Comparison of ENCODE assay signal across 28 mouse cellular contexts in the genomic region with DNA sequence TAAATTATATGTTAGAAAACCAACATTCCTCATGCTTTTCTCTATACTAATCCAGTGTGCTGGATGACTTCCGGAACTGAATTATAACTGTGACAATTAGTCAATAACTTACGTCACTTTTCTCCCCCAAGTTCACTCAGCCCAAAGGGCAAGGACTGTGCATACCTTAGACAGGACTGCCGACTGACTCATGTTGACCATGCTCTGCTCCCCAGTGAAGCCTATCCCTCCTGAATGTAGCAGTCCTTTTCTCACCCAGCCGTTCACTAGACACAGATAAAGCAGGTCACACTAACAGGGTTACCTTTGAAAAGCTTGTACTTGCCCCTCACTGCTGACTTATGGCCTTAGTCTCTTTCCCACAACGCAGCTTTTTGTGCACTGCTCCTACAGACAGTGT. TPM values are rescaled to one million over a fixed set of nuclear protein-coding genes. Genes with fewer than 3 reads are reported as not detected.
A peak's percentile ranks its signal among the peaks of the same experiment; 100 is the strongest.
DNase-seq lines count a peak whose midpoint lies in the region; ATAC-seq and TF ChIP-seq lines count a peak whose summit lies in the region.
"Had no signal": no experiment of that assay in that cellular context is flagged by ENCODE, and none has a peak within 500 bp of the region (broad histone marks: within the 10 kb centered on the region; RNA-seq: fewer than 3 reads in every experiment).

No protein-coding gene starts in this region.

- no peak overlapping the region for H3K4me3 ChIP-seq in liver, adult 2 months (ENCODE audit: insufficient read depth, low read depth, low read length)
- no peak overlapping the region for H3K4me3 ChIP-seq in intestine, embryonic 15.5 days (replicated peaks)
- no peak overlapping the region for H3K4me3 ChIP-seq in liver, embryonic 16.5 days (ENCODE audit: low read depth, low read length)
- H3K4me3 ChIP-seq in stomach, postnatal 0 days (ENCODE audit: low read depth, low read length), result no peak overlapping the region
- H3K4me3 ChIP-seq: embryonic facial prominence, embryonic 15.5 days; forebrain, embryonic 12.5 days; heart, embryonic 10.5 days; heart, embryonic 15.5 days; hindbrain, embryonic 13.5 days; limb, embryonic 10.5 days; limb, embryonic 15.5 days had no signal

- no peak overlapping the region for H3K9ac ChIP-seq in liver, adult 2 months (ENCODE audit: low read depth, low read length)
- H3K9ac ChIP-seq in intestine, embryonic 15.5 days, result no peak overlapping the region
- no peak overlapping the region for H3K9ac ChIP-seq in liver, embryonic 16.5 days (ENCODE audit: low read depth, low read length)
- no peak overlapping the region for H3K9ac ChIP-seq in stomach, postnatal 0 days (ENCODE audit: low read length)
- H3K9ac ChIP-seq: embryonic facial prominence, embryonic 15.5 days; forebrain, embryonic 12.5 days; heart, embryonic 15.5 days; hindbrain, embryonic 13.5 days; limb, embryonic 15.5 days; lung, embryonic 14.5 days had no signal

- no peak for TF ChIP-seq EP300 in stomach, postnatal 0 days (optimal IDR thresholded peaks at IDR 0.05)

- no peaks in the 10 kb centered on the region for H3K27me3 ChIP-seq in liver, adult 2 months (ENCODE audit: control insufficient read depth, insufficient read depth, low read length)
- no peaks in the 10 kb centered on the region for H3K27me3 ChIP-seq in intestine, embryonic 15.5 days (replicated peaks)
- no peaks in the 10 kb centered on the region for H3K27me3 ChIP-seq in liver, embryonic 16.5 days (ENCODE audit: control insufficient read depth, insufficient read depth, low read depth, low read length)
- H3K27me3 ChIP-seq in stomach, postnatal 0 days (ENCODE audit: control insufficient read depth, insufficient read depth, low read length), result no peaks in the 10 kb centered on the region
- H3K27me3 ChIP-seq: embryonic facial prominence, embryonic 15.5 days; forebrain, embryonic 12.5 days; heart, embryonic 15.5 days; hindbrain, embryonic 13.5 days; limb, embryonic 15.5 days had no signal

- H3K4me1 ChIP-seq in liver, adult 2 months (ENCODE audit: control insufficient read depth, insufficient read depth, low read length), result peaks cover 17% of the 10 kb centered on the region
- H3K4me1 ChIP-seq in intestine, embryonic 15.5 days (replicated peaks), result peaks cover 5% of the 10 kb centered on the region; the same call in 1 of the 2 replicates
- peaks cover 14% of the 10 kb centered on the region for H3K4me1 ChIP-seq in liver, embryonic 16.5 days (ENCODE audit: control insufficient read depth, low read depth, low read length)
- no peaks in the 10 kb centered on the region for H3K4me1 ChIP-seq in stomach, postnatal 0 days (replicated peaks; ENCODE audit: control insufficient read depth, insufficient read depth)
- H3K4me1 ChIP-seq: forebrain, embryonic 12.5 days; limb, embryonic 10.5 days; limb, embryonic 15.5 days had no signal

- H3K27ac ChIP-seq in liver, adult 2 months (replicated peaks; ENCODE audit: insufficient read depth, low read depth, low read length), result no peak overlapping the region
- H3K27ac ChIP-seq in intestine, embryonic 15.5 days, result no peak overlapping the region
- H3K27ac ChIP-seq in liver, embryonic 16.5 days (ENCODE audit: low read length), result 0 out of 2 replicates have a peak overlapping the region, but pooled peaks have one; percentile 24
- peak overlapping the region; percentile 36; the same call in 1 of the 2 replicates for H3K27ac ChIP-seq in stomach, postnatal 0 days (replicated peaks)
- H3K27ac ChIP-seq: embryonic facial prominence, embryonic 15.5 days; forebrain, embryonic 12.5 days; heart, embryonic 10.5 days; heart, embryonic 15.5 days; hindbrain, embryonic 13.5 days; limb, embryonic 10.5 days; limb, embryonic 15.5 days had no signal

- DNase-seq in liver, adult 2 months (ENCODE audit: extremely low read depth, low read depth, low spot score), result peak; percentile 40
- no peak for DNase-seq in liver
- peak; percentile 45 for DNase-seq in stomach, postnatal 0 days (ENCODE audit: low spot score)
- no peak for DNase-seq in layer of hippocampus, postnatal 10 days (ENCODE audit: low spot score in 2 of 2)
- no peak for DNase-seq in layer of hippocampus, adult 11-12 months (ENCODE audit: low spot score)
- DNase-seq: adrenal gland, postnatal 14 days; B cell, adult 2 months; cerebellum, adult 11-12 months; cerebellum, adult 9-11 months; gastrocnemius, postnatal 10 days; heart, postnatal 36 days; kidney, adult 2 months; kidney, postnatal 36 days; lung, embryonic 14.5 days; lung, postnatal 14 days; midbrain, embryonic 14.5 days; right cerebral cortex, postnatal 25 days; spleen, adult 18-20 months; thymus, postnatal 4 days had no signal

- TF ChIP-seq CTCF in liver, adult 2 months (IDR thresholded peaks at IDR 0.05; ENCODE audit: low read depth, low read length), result no peak
- no peak for TF ChIP-seq CTCF in stomach, postnatal 0 days (IDR thresholded peaks at IDR 0.05; ENCODE audit: low read depth)

- H3K79me2 ChIP-seq in liver, adult 2 months (ENCODE audit: control insufficient read depth, insufficient read depth, low read length), result peaks cover 34% of the 10 kb centered on the region

- H3K36me3 ChIP-seq in liver, adult 2 months (ENCODE audit: control insufficient read depth, insufficient read depth, low read length), result no peaks in the 10 kb centered on the region
- H3K36me3 ChIP-seq in intestine, embryonic 15.5 days, result no peaks in the 10 kb centered on the region
- no peaks in the 10 kb centered on the region for H3K36me3 ChIP-seq in liver, embryonic 16.5 days (ENCODE audit: control insufficient read depth, insufficient read depth)
- no peaks in the 10 kb centered on the region for H3K36me3 ChIP-seq in stomach, postnatal 0 days (ENCODE audit: control insufficient read depth, insufficient read depth, low read length)
- H3K36me3 ChIP-seq: embryonic facial prominence, embryonic 15.5 days; forebrain, embryonic 12.5 days; heart, embryonic 15.5 days; hindbrain, embryonic 13.5 days; limb, embryonic 15.5 days had no signal

- no peak overlapping the region for H3K4me2 ChIP-seq in intestine, embryonic 15.5 days (replicated peaks)
- no peak overlapping the region for H3K4me2 ChIP-seq in liver, embryonic 16.5 days (ENCODE audit: low read depth, low read length)
- no peak overlapping the region for H3K4me2 ChIP-seq in stomach, postnatal 0 days (replicated peaks; ENCODE audit: low read depth)
- H3K4me2 ChIP-seq: embryonic facial prominence, embryonic 15.5 days; forebrain, embryonic 12.5 days; heart, embryonic 15.5 days; hindbrain, embryonic 13.5 days; limb, embryonic 15.5 days; lung, embryonic 14.5 days had no signal

- peak; percentile 70; the same call in 1 of the 2 replicates for ATAC-seq in intestine, embryonic 15.5 days
- peak; percentile 62 for ATAC-seq in liver, embryonic 16.5 days (ENCODE audit: low read depth)
- peak; percentile 94 for ATAC-seq in stomach, postnatal 0 days (ENCODE audit: low FRiP score, low TSS enrichment)

- 28% methylated on average over 5 of the region's 5 CpGs for WGBS in liver, adult 2 months
- WGBS in intestine, embryonic 15.5 days, result 66% methylated on average over 5 of the region's 5 CpGs
- whole genome bisulfite sequencing in liver, embryonic 16.5 days (ENCODE audit: insufficient replicate concordance), result 61% methylated on average over 5 of the region's 5 CpGs
- WGBS in stomach, postnatal 0 days, result 50% methylated on average over 5 of the region's 5 CpGs

- TF ChIP-seq POLR2A in liver, adult 2 months (IDR thresholded peaks at IDR 0.05; ENCODE audit: extremely low read depth, insufficient read depth, low read length), result no peak

- no peaks in the 10 kb centered on the region for H3K9me3 ChIP-seq in intestine, embryonic 15.5 days
- no peaks in the 10 kb centered on the region for H3K9me3 ChIP-seq in liver, embryonic 16.5 days (replicated peaks; ENCODE audit: control insufficient read depth, low read length)
- H3K9me3 ChIP-seq in stomach, postnatal 0 days (ENCODE audit: control insufficient read depth, low read length), result no peaks in the 10 kb centered on the region
- H3K9me3 ChIP-seq: embryonic facial prominence, embryonic 15.5 days; forebrain, embryonic 12.5 days; heart, embryonic 10.5 days; heart, embryonic 15.5 days; hindbrain, embryonic 13.5 days; limb, embryonic 10.5 days; limb, embryonic 15.5 days had no signal

RNA-seq across cellular contexts. Expression of gene Pak2, which starts 20.3 kb away (rescaled TPM):
- 11.0 and 11.8 TPM in 2 replicates for total RNA-seq in liver, adult 2 months (2014; rRNA removed)
- 5.8 and 6.3 TPM in 2 replicates for polyA plus RNA-seq in liver, adult 2 months (2012; rRNA removed)
- 33.8 and 38.3 TPM in 2 replicates for polyA plus RNA-seq in intestine, embryonic 15.5 days (2015; fragmentation: Nextera tagmentation; extraction: Ambion mirVana)
- 9.7 and 10.6 TPM in 2 replicates for polyA plus RNA-seq in liver, embryonic 16.5 days (2015; fragmentation: Nextera tagmentation; extraction: Ambion mirVana)
- 22.2 and 23.6 TPM in 2 replicates for polyA plus RNA-seq in stomach, postnatal 0 days (2015; fragmentation: Nextera tagmentation; extraction: Ambion mirVana)
- 10 to 100 TPM; 34.6 to 38.0 TPM for total RNA-seq in layer of hippocampus, postnatal 10 days (2021)

RNA-seq across cellular contexts. Expression of gene Pigx, which starts 40.7 kb away (rescaled TPM):
- total RNA-seq in liver, adult 2 months (2014; rRNA removed), result 37.7 and 40.5 TPM in 2 replicates
- 17.5 and 19.0 TPM in 2 replicates for polyA plus RNA-seq in liver, adult 2 months (2012; rRNA removed)
- polyA plus RNA-seq in intestine, embryonic 15.5 days (2015; fragmentation: Nextera tagmentation; extraction: Ambion mirVana), result 107 and 109 TPM in 2 replicates
- 33.7 and 36.0 TPM in 2 replicates for polyA plus RNA-seq in liver, embryonic 16.5 days (2015; fragmentation: Nextera tagmentation; extraction: Ambion mirVana)
- polyA plus RNA-seq in stomach, postnatal 0 days (2015; fragmentation: Nextera tagmentation; extraction: Ambion mirVana), result 69.8 and 71.8 TPM in 2 replicates
- total RNA-seq in layer of hippocampus, postnatal 10 days (2021), result 10 to 100 TPM; 31.6 to 36.3 TPM

RNA-seq across cellular contexts. Expression of gene Cep19, which starts 40.8 kb away (rescaled TPM):
- 6.0 and 6.5 TPM in 2 replicates for total RNA-seq in liver, adult 2 months (2014; rRNA removed)
- 7.6 and 10.1 TPM in 2 replicates for polyA plus RNA-seq in liver, adult 2 months (2012; rRNA removed)
- polyA plus RNA-seq in intestine, embryonic 15.5 days (2015; fragmentation: Nextera tagmentation; extraction: Ambion mirVana), result 27.4 and 29.4 TPM in 2 replicates
- polyA plus RNA-seq in liver, embryonic 16.5 days (2015; fragmentation: Nextera tagmentation; extraction: Ambion mirVana), result 5.6 and 5.8 TPM in 2 replicates
- 19.0 and 19.1 TPM in 2 replicates for polyA plus RNA-seq in stomach, postnatal 0 days (2015; fragmentation: Nextera tagmentation; extraction: Ambion mirVana)
- 10 to 100 TPM; 58.9 to 62.3 TPM for total RNA-seq in layer of hippocampus, postnatal 10 days (2021)

RNA-seq across cellular contexts. Expression of gene Senp5, which starts 55.7 kb away (rescaled TPM):
- total RNA-seq in liver, adult 2 months (2014; rRNA removed), result 10.8 and 12.8 TPM in 2 replicates
- polyA plus RNA-seq in liver, adult 2 months (2012; rRNA removed), result 3.6 and 3.7 TPM in 2 replicates
- 10.6 TPM in 2 replicates for polyA plus RNA-seq in intestine, embryonic 15.5 days (2015; fragmentation: Nextera tagmentation; extraction: Ambion mirVana)
- polyA plus RNA-seq in liver, embryonic 16.5 days (2015; fragmentation: Nextera tagmentation; extraction: Ambion mirVana), result 4.9 and 5.4 TPM in 2 replicates
- polyA plus RNA-seq in stomach, postnatal 0 days (2015; fragmentation: Nextera tagmentation; extraction: Ambion mirVana), result 5.4 and 5.7 TPM in 2 replicates
- 10 to 100 TPM; 41.5 to 42.7 TPM for total RNA-seq in layer of hippocampus, postnatal 10 days (2021)

Comparison
In these comparisons a context has a peak if more than half of its experiments do, and no peak if none do; other contexts are left out.
1. DNase-seq: peak in liver, adult 2 months (single experiment) and stomach, postnatal 0 days (single experiment); none in liver (single experiment), layer of hippocampus, postnatal 10 days (0 of 2) and layer of hippocampus, adult 11-12 months (single experiment).
2. H3K27ac ChIP-seq: peak in liver, embryonic 16.5 days (single experiment) and stomach, postnatal 0 days (single experiment); none in liver, adult 2 months (single experiment) and intestine, embryonic 15.5 days (single experiment).
3. Peak in every context shown above with its lines, with median percentiles within 50 percentile points of each other: ATAC-seq.